In genomic region chr14:50997999-50998666, GRCm38 (mm10) we compare ENCODE assay signal across 12 mouse cellular contexts. TPM values are rescaled to one million over a fixed set of nuclear protein-coding genes. Genes with fewer than 3 reads are reported as not detected.
DNase-seq lines count a peak whose midpoint lies in the region; ATAC-seq and TF ChIP-seq lines count a peak whose summit lies in the region.
"Had no signal": no experiment of that assay in that cellular context is flagged by ENCODE, and none has a peak within 500 bp of the region (broad histone marks: within the 10 kb centered on the region; RNA-seq: fewer than 3 reads in every experiment).

No protein-coding gene starts in this region.

- no peak for TF ChIP-seq EP300 in heart, adult 2 months (IDR thresholded peaks at IDR 0.05; ENCODE audit: insufficient read depth, low read depth, low read length)

- H3K27ac ChIP-seq in heart, adult 2 months = peak overlapping the region; percentile 82
- no peak overlapping the region for H3K27ac ChIP-seq in heart, embryonic 11.5 days (ENCODE audit: low read depth, low read length)
- no peak overlapping the region for H3K27ac ChIP-seq in lung, embryonic 14.5 days (ENCODE audit: low read depth)
- no peak overlapping the region for H3K27ac ChIP-seq in intestine, embryonic 16.5 days (ENCODE audit: low read length)
- H3K27ac ChIP-seq: forebrain, embryonic 13.5 days; liver, embryonic 14.5 days had no signal

- 42% methylated on average over 2 of the region's 2 CpGs for WGBS in heart, adult 2 months
- 63% methylated on average over 2 of the region's 2 CpGs for WGBS in heart, embryonic 11.5 days (ENCODE audit: insufficient replicate concordance)
- WGBS in lung, embryonic 14.5 days = 48% methylated on average over 2 of the region's 2 CpGs
- 68% methylated on average over 2 of the region's 2 CpGs for WGBS in intestine, embryonic 16.5 days

- H3K27me3 ChIP-seq in heart, adult 2 months (ENCODE audit: control insufficient read depth, insufficient read depth, low read length) = no peaks in the 10 kb centered on the region
- H3K27me3 ChIP-seq in heart, embryonic 11.5 days (ENCODE audit: control insufficient read depth, insufficient read depth, low read length) = no peaks in the 10 kb centered on the region
- no peaks in the 10 kb centered on the region for H3K27me3 ChIP-seq in lung, embryonic 14.5 days (ENCODE audit: insufficient read depth, low read length)
- H3K27me3 ChIP-seq in intestine, embryonic 16.5 days (replicated peaks; ENCODE audit: control insufficient read depth, insufficient read depth, low read length) = no peaks in the 10 kb centered on the region
- H3K27me3 ChIP-seq: forebrain, embryonic 13.5 days had no signal

- H3K9ac ChIP-seq in heart, adult 2 months (ENCODE audit: low read depth, low read length) = no peak overlapping the region
- no peak overlapping the region for H3K9ac ChIP-seq in heart, embryonic 11.5 days (ENCODE audit: low read depth, low read length)
- no peak overlapping the region for H3K9ac ChIP-seq in lung, embryonic 14.5 days
- no peak overlapping the region for H3K9ac ChIP-seq in intestine, embryonic 16.5 days (ENCODE audit: low read depth, low read length)
- H3K9ac ChIP-seq: forebrain, embryonic 13.5 days; liver, embryonic 14.5 days had no signal

- H3K36me3 ChIP-seq in heart, adult 2 months (ENCODE audit: control insufficient read depth, insufficient read depth, low read length) = peaks cover 11% of the 10 kb centered on the region
- H3K36me3 ChIP-seq in heart, embryonic 11.5 days (ENCODE audit: control insufficient read depth, insufficient read depth, low read length) = no peaks in the 10 kb centered on the region
- no peaks in the 10 kb centered on the region for H3K36me3 ChIP-seq in lung, embryonic 14.5 days (ENCODE audit: insufficient read depth)
- no peaks in the 10 kb centered on the region for H3K36me3 ChIP-seq in intestine, embryonic 16.5 days (ENCODE audit: control insufficient read depth, insufficient read depth, low read length)

- H3K4me3 ChIP-seq in heart, adult 2 months = no peak overlapping the region
- no peak overlapping the region for H3K4me3 ChIP-seq in heart, embryonic 11.5 days (ENCODE audit: low read depth, low read length)
- H3K4me3 ChIP-seq in lung, embryonic 14.5 days (ENCODE audit: low read depth, low read length) = no peak overlapping the region
- no peak overlapping the region for H3K4me3 ChIP-seq in intestine, embryonic 16.5 days (ENCODE audit: low read length)
- H3K4me3 ChIP-seq: forebrain, embryonic 13.5 days had no signal

- peaks cover 13% of the 10 kb centered on the region for H3K4me1 ChIP-seq in heart, adult 2 months (ENCODE audit: control insufficient read depth, insufficient read depth, low read length)
- no peaks in the 10 kb centered on the region for H3K4me1 ChIP-seq in heart, embryonic 11.5 days (ENCODE audit: control insufficient read depth, insufficient read depth, low read length)
- no peaks in the 10 kb centered on the region for H3K4me1 ChIP-seq in lung, embryonic 14.5 days (ENCODE audit: insufficient read depth)
- no peaks in the 10 kb centered on the region for H3K4me1 ChIP-seq in intestine, embryonic 16.5 days (ENCODE audit: control insufficient read depth, insufficient read depth, low read length)
- H3K4me1 ChIP-seq: forebrain, embryonic 13.5 days had no signal

- 0 out of 2 replicates have a peak, but pooled peaks have one; percentile 18 for TF ChIP-seq POLR2A in heart, adult 2 months (IDR thresholded peaks at IDR 0.05; ENCODE audit: insufficient read depth, low read depth, low read length)

- no peaks in the 10 kb centered on the region for H3K79me2 ChIP-seq in heart, adult 2 months (replicated peaks; ENCODE audit: control insufficient read depth, insufficient read depth, low read length)

- intact Hi-C loops in heart, adult 2 months (cut with DNase I) = loop anchor here (1.0 to 2.0 kb wide), 3 partner anchors 10 to 67 kb away; partner anchors contain the start of gene Pnp

- H3K4me2 ChIP-seq in heart, embryonic 11.5 days = no peak overlapping the region
- H3K4me2 ChIP-seq in lung, embryonic 14.5 days = no peak overlapping the region
- no peak overlapping the region for H3K4me2 ChIP-seq in intestine, embryonic 16.5 days (ENCODE audit: low read depth, low read length)
- H3K4me2 ChIP-seq: forebrain, embryonic 13.5 days had no signal

- ATAC-seq in heart, embryonic 11.5 days (replicated peaks; ENCODE audit: insufficient number of reproducible peaks, low FRiP score, low TSS enrichment) = no peak
- ATAC-seq in lung, embryonic 14.5 days (ENCODE audit: insufficient read depth) = no peak
- peak; percentile 36; the same call in 1 of the 2 replicates for ATAC-seq in neutrophil, adult 5-6 weeks (ENCODE audit: extremely low read depth, insufficient number of reproducible peaks, low FRiP score, poor library complexity, severe bottlenecking)
- no peak for ATAC-seq in intestine, embryonic 16.5 days
- ATAC-seq: forebrain, embryonic 13.5 days had no signal

- no peak for TF ChIP-seq CTCF in heart, adult 2 months (IDR thresholded peaks at IDR 0.05)
- TF ChIP-seq CTCF in lung, embryonic 14.5 days (IDR thresholded peaks at IDR 0.05; ENCODE audit: low read depth) = no peak

- no peaks in the 10 kb centered on the region for H3K9me3 ChIP-seq in heart, embryonic 11.5 days (replicated peaks; ENCODE audit: control insufficient read depth, low read length)
- no peaks in the 10 kb centered on the region for H3K9me3 ChIP-seq in lung, embryonic 14.5 days (ENCODE audit: low read depth, low read length)
- no peaks in the 10 kb centered on the region for H3K9me3 ChIP-seq in intestine, embryonic 16.5 days (ENCODE audit: control insufficient read depth, low read length)
- H3K9me3 ChIP-seq: forebrain, embryonic 13.5 days had no signal

- peak in 1 of 2 experiments; percentile 25 for DNase-seq in heart, adult 2 months
- peak; percentile 42 for DNase-seq in lung, embryonic 14.5 days
- no peak for DNase-seq in lung, postnatal 14 days
- peak; percentile 44 for DNase-seq in kidney, postnatal 14 days
- no peak for DNase-seq in retina, embryonic 14.5 days (ENCODE audit: low spot score)
- DNase-seq: thymus, adult 18-20 months had no signal

RNA-seq across cellular contexts. Expression of gene Rnase10, which starts 9.4 kb away (rescaled TPM):
- under 1 TPM in 1 of 2 experiments, not detected in 1; 0.61 TPM for total RNA-seq in heart, adult 2 months (2021)
- polyA plus RNA-seq in heart, adult 2 months (2012; rRNA removed) = 0.21 and 0.38 TPM in 2 replicates
- 0.23 and 0.24 TPM in 2 replicates for polyA plus RNA-seq in heart, embryonic 11.5 days (2014; fragmentation: Nextera tagmentation; extraction: Ambion mirVana)
- polyA plus RNA-seq in lung, embryonic 14.5 days (2014; fragmentation: Nextera tagmentation; extraction: Ambion mirVana) = 0.45 TPM in 1 of 2 replicates, not detected in the other
- not detected in 2 replicates for total RNA-seq in neutrophil, adult 5-6 weeks (2017)
- polyA plus RNA-seq in intestine, embryonic 16.5 days (2015; fragmentation: Nextera tagmentation; extraction: Ambion mirVana) = 0.20 and 0.29 TPM in 2 replicates
- polyA plus RNA-seq: forebrain, embryonic 13.5 days; liver, embryonic 14.5 days had no signal

RNA-seq across cellular contexts. Expression of gene Pnp2, which starts 42.3 kb away (rescaled TPM):
- total RNA-seq in heart, adult 2 months (2021) = under 1 TPM; 0.52 to 0.75 TPM
- 0.53 and 1.1 TPM in 2 replicates for polyA plus RNA-seq in heart, adult 2 months (2012; rRNA removed)
- polyA plus RNA-seq in heart, embryonic 11.5 days (2014; fragmentation: Nextera tagmentation; extraction: Ambion mirVana) = 0.47 and 0.61 TPM in 2 replicates
- 0.42 and 0.76 TPM in 2 replicates for polyA plus RNA-seq in lung, embryonic 14.5 days (2014; fragmentation: Nextera tagmentation; extraction: Ambion mirVana)
- 1.4 TPM in 1 of 2 replicates, not detected in the other for total RNA-seq in neutrophil, adult 5-6 weeks (2017)
- 3.7 and 5.3 TPM in 2 replicates for polyA plus RNA-seq in intestine, embryonic 16.5 days (2015; fragmentation: Nextera tagmentation; extraction: Ambion mirVana)
- polyA plus RNA-seq: forebrain, embryonic 13.5 days had no signal

RNA-seq across cellular contexts. Expression of gene Rnase9, which starts 43.5 kb away (rescaled TPM):
- not detected for total RNA-seq in heart, adult 2 months (2021)
- not detected in 2 replicates for polyA plus RNA-seq in heart, adult 2 months (2012; rRNA removed)
- not detected in 2 replicates for polyA plus RNA-seq in heart, embryonic 11.5 days (2014; fragmentation: Nextera tagmentation; extraction: Ambion mirVana)
- not detected in 2 replicates for polyA plus RNA-seq in lung, embryonic 14.5 days (2014; fragmentation: Nextera tagmentation; extraction: Ambion mirVana)
- total RNA-seq in neutrophil, adult 5-6 weeks (2017) = not detected in 2 replicates
- polyA plus RNA-seq in intestine, embryonic 16.5 days (2015; fragmentation: Nextera tagmentation; extraction: Ambion mirVana) = not detected in 2 replicates
- total RNA-seq: heart, postnatal 10 days had no signal
- polyA plus RNA-seq: forebrain, embryonic 13.5 days; liver, embryonic 14.5 days had no signal

RNA-seq across cellular contexts. Expression of gene Rnase11, which starts 51.8 kb away (rescaled TPM):
- total RNA-seq in heart, adult 2 months (2021) = not detected
- polyA plus RNA-seq in heart, adult 2 months (2012; rRNA removed) = not detected in 2 replicates
- not detected in 2 replicates for polyA plus RNA-seq in heart, embryonic 11.5 days (2014; fragmentation: Nextera tagmentation; extraction: Ambion mirVana)
- not detected in 2 replicates for polyA plus RNA-seq in lung, embryonic 14.5 days (2014; fragmentation: Nextera tagmentation; extraction: Ambion mirVana)
- total RNA-seq in neutrophil, adult 5-6 weeks (2017) = not detected in 2 replicates
- polyA plus RNA-seq in intestine, embryonic 16.5 days (2015; fragmentation: Nextera tagmentation; extraction: Ambion mirVana) = not detected in 2 replicates
- total RNA-seq: heart, postnatal 10 days had no signal
- polyA plus RNA-seq: forebrain, embryonic 13.5 days; liver, embryonic 14.5 days had no signal

RNA-seq across cellular contexts. Expression of gene Gm49342, which starts 53.8 kb away (rescaled TPM):
- total RNA-seq in heart, adult 2 months (2021) = 10 to 100 TPM; 11.3 to 12.1 TPM
- 13.4 and 23.4 TPM in 2 replicates for polyA plus RNA-seq in heart, adult 2 months (2012; rRNA removed)
- not detected in 2 replicates for polyA plus RNA-seq in heart, embryonic 11.5 days (2014; fragmentation: Nextera tagmentation; extraction: Ambion mirVana)
- not detected in 2 replicates for polyA plus RNA-seq in lung, embryonic 14.5 days (2014; fragmentation: Nextera tagmentation; extraction: Ambion mirVana)
- not detected in 2 replicates for total RNA-seq in neutrophil, adult 5-6 weeks (2017)
- polyA plus RNA-seq in intestine, embryonic 16.5 days (2015; fragmentation: Nextera tagmentation; extraction: Ambion mirVana) = not detected in 2 replicates
- polyA plus RNA-seq: forebrain, embryonic 13.5 days had no signal

Comparison
In these comparisons a context has a peak if more than half of its experiments do, and no peak if none do; other contexts are left out.
1. DNase-seq: peak in lung, embryonic 14.5 days (single experiment) and kidney, postnatal 14 days (single experiment); none in lung, postnatal 14 days (single experiment) and retina, embryonic 14.5 days (single experiment).